Mouse (Mus musculus) neutrophil, adult 83 days (primary cell): ENCODE results near the gene Slc9b1. TPM values are rescaled to one million over a fixed set of nuclear protein-coding genes. Genes with fewer than 3 reads are reported as not detected.

Source experiments
- total RNA-seq, 2 experiments: library from RNA; stranded (reverse); gene quantifications; one replicate each; pipeline ENCODE4 v1.2.4; 2023

Slc9b1 gene
- total RNA-seq, result 1 to 10 TPM in 1 of 2 experiments, not detected in 1; 1.4 TPM

DNA sequence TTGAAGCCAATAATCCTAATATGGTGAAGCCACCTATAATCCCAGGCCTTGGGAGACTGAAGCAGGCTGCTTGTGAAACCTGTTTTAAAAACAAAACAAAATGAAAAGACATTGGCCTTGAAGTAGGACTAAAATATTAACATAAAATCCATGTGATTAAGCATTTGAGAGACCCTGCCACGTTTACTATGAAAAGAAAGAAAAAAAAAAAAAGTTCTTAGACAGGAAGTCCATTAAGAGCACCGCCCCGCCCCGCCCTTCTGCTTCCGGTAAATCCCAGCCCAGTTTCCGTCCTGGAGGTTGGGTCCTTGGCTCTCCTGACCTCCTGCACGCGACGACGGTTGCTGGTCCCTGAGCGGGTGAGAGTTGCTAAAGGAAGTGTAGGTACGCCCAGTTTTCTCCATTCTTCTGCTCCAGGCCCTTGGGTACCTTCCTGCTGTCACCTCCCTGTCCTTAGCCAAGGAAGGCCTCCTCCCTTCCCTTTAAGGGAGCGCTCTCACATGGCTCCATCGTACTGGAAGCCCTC lies at the start of gene Slc9b1:
TSS of gene Slc9b1 (plus strand) at position 291 of the 526 bp plus-strand sequence.

DNA sequence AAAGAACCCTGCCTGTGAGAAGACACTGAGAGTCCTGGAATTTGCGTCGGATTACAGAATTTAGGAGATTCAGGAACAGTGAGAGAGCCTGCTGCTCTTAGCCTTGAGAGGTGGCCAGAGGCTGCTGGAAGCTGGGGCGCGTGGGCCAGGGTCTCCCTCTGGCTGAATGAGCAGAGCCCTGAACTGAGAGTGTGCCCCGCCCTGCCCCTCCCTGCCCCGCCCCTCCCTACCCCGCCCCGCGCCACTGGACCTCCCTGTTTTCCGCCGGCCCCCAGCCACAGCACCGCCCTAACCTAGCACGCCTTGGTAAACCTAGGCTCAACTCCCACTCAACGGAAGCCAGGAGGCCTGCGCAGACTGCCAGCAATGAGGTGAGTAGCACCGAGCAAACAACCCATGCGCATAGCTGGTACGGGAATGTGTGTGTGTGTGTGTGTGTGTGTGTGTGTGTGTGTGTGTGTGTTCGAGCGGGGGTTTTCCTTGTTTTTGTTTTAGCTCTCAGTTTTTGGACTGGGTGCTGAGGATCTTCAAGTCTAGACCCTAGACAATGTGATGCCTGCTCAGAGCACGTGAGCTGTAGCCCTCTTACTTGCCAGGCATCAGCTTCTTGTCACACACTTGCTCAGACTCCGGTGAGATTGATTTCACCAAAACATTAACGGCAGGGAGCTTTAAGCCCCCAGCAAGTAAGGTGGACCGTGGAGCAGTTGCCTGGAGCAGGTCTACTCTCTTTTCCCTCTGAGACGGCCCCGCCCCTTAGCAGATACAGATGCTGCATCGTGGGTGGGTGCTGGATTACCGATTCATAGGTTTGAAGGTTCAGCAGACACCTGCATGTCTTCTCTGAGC lies 40.2 kb upstream of the Slc9b1 start, which contains the start of gene Slc9b2:
TSS of gene Slc9b2 (plus strand) at position 290 of the 849 bp plus-strand sequence.

DNA sequence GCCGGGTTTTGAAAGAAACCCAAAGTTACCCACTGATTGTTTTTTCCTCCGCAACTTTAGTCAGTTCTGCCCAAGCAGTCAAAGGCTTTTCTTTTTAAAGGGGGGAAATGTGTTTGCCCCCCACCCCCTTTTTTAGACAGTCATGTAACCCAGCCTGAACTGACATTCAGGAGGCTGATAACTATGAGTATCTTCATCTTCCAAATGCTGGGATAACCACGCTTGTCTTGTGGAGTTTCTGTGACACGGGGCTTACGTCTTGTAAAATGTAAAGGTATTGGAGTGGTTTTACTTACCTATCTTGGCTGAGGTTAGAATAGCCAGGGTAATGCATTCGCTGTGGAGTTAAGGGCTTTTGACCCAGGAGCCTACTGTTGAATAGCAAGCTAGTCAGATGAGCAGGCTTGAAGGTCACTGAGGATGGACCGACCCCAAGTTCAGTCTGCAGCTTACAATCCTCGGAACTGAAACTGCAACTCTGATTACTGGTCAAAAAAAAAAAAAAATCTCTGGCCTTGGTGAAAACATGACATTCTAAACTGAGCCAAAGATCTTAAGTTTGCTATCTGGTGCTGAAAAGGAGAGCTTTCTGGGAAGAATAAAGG lies 75.9 kb downstream of the Slc9b1 start, which contains the start of gene Cisd2:
TSS of gene Cisd2 (minus strand) at position 318 of the 605 bp plus-strand sequence.

DNA sequence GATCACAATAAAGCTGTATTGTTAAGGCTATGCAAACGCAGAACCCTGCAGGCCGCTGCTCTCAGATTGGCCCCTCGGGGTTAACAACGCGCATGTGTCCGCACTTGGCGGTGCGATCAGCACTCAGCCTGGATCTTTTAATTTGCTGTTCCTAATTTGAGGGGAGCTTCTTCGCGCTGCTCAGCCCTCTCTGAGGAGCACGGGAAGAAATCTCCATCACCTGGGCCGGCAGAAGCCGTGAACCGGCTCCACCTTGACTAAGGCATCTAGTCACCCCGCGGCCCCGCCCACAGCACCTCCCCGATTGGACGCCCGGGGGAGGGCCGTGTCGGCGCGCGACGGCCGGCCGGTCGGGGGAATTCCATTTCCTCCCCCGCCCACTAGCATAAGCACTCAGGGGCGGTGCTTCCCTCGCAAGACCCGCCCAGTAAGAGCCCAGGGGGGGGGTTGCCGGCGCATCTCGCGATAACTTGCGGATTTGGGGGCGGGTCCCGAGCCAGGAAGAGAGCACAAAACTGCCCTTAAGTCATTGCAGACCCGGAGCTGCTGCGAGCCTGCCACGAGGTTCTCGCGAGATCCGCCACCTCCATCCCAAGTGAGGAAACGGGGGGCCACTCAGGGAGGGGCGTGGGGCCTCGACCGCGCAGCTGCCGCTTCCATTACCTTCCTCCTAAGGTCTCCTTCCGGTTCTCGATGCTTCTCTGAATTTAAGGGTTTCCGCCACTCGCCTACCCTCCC lies 90.1 kb downstream of the Slc9b1 start, which contains the start of gene Ube2d3:
TSS of gene Ube2d3 (plus strand) at position 392 of the 738 bp plus-strand sequence.

Other genes starting within 250 kb of the Slc9b1 start
- 10 to 100 TPM; 32.1 to 39.7 TPM for gene Cenpe, start 135.5 kb upstream of the Slc9b1 start, total RNA-seq
- gene Bdh2, start 66.8 kb upstream of the Slc9b1 start, total RNA-seq, result not detected
- gene Slc9b2, start 40.3 kb upstream of the Slc9b1 start, total RNA-seq, result not detected
- gene Cisd2, start 75.9 kb downstream of the Slc9b1 start, total RNA-seq, result 10 to 100 TPM; 18.8 to 18.9 TPM
- 100 to 1,000 TPM; 380 to 413 TPM for gene Ube2d3, start 90.1 kb downstream of the Slc9b1 start, total RNA-seq
- 10 to 100 TPM; 20.2 to 23.6 TPM for gene Manba, start 137.6 kb downstream of the Slc9b1 start, total RNA-seq